Mouse (Mus musculus) cortical plate, adult 2 months (tissue): Measurements from ENCODE around the gene Rtn4rl1.

Experiments used
- CTCF ChIP-seq: fragments of 200-500 bp; IDR thresholded peaks from 2 replicates; pipeline ENCODE4 v1.5.1; 2011; ENCODE audit warnings: mild to moderate bottlenecking, control low read depth, low read length; ENCODE audit not compliant: insufficient read depth; ENCODE audit errors: extremely low read depth
- POLR2A ChIP-seq: fragments of 200-500 bp; IDR thresholded peaks from 2 replicates; pipeline ENCODE4 v1.6.1; 2011; ENCODE audit warnings: mild to moderate bottlenecking, low read length, control low read depth; ENCODE audit not compliant: insufficient read depth; ENCODE audit errors: extremely low read depth

GRCm38 (mm10) chr11:75157037-75157436 lies 36.5 kb upstream of the Rtn4rl1 start:
- TF ChIP-seq CTCF (no peak), POLR2A (no peak)
